Mouse (Mus musculus) layer of hippocampus, adult 9-11 months (tissue): Measurements from ENCODE around the gene Diras2.
"Not testable (repeated sequence)": the region's sequence is repeated elsewhere in the genome, so short reads cannot be mapped to it uniquely, and the experiment has no call there.

Experiments used
- DNase-seq: peaks from one replicate; pipeline ENCODE4 v3.0.0; 2022

Diras2 gene

DNA sequence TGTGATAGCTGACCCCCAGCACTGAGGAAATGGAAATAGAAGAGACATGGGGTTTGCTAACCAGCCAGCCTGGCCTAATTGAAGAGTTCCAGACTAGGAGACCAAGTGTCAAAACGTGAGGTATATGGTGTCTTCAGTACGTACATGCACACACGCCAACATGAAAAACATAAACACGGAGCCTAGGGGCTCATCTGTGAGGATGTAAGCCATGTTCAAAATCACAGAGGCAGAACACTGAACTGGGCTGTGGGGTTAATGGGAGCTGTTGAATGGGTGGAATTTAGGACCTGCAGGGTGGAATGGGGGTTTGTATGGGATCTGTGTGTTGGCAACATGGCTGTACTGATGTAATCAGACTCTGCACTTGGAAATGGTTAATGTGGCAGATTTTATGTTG, 14.5 kb downstream of the Diras2 start:
- DNase-seq: no peak

DNA sequence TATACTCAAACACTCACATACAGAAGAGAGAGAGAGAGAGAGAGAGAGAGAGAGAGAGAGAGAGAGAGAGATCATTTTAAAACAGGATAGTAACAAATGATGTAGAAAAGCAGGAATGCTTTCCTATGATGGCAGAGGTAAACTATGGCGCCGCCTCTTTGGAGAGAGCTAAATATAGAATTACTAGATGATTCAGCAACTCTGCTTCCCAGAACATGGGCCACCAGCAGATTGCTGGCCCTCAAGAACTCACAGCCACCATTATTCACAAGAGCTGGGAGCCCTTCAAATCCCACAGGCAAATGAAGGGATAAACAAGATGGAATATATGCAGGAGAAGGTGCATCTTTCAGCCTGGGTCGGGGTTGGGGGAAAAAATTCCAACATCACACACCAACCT, 15.0 kb downstream of the Diras2 start:
- DNase-seq: no peak

DNA sequence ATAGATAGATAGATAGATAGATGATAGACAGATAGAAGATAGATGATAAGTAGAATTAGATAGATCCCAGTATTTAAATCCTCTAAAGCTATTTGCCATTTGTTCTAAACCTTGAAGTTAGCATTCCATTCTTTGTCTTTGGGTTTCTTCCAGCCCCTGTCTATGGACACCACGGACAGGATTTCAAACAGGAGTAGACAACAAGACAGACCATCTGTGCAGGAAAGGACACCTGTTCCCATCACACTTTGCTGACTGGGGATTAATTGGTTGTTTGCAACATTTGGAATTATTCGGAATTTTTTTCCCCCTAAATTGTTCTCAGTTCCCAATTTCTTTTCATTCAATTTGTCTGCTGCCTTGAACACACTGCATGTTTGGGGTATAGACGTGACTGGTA, 17.5 kb downstream of the Diras2 start:
- DNase-seq: no peak

GRCm38 (mm10) chr13:52512356-52512755, 18.7 kb downstream of the Diras2 start:
- no peak for DNase-seq

- no peak for DNase-seq
These were observed 20.8 kb downstream of the Diras2 start for GRCm38 (mm10) chr13:52510172-52510880.

GRCm38 (mm10) chr13:52507460-52508293, 23.4 kb downstream of the Diras2 start:
- DNase-seq: no peak

DNA sequence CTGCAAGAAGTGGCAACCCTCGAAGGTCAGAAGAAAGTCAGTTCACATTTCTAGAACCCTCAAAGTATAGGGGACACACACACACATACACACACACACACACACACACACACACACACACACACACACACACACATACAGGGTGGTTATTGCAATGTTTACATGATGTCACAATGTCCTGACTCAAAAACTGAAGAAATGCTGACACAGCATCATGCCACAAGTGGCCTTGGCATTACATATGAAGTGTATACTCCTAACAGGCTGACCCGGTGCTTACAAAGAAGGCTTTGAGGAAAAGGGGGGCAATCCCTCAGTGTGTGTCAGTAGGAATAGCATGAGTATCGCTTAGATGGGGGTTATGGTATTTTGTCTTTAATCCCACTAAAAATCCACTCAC, 24.3 kb downstream of the Diras2 start:
- DNase-seq: not testable (repeated sequence)

DNA sequence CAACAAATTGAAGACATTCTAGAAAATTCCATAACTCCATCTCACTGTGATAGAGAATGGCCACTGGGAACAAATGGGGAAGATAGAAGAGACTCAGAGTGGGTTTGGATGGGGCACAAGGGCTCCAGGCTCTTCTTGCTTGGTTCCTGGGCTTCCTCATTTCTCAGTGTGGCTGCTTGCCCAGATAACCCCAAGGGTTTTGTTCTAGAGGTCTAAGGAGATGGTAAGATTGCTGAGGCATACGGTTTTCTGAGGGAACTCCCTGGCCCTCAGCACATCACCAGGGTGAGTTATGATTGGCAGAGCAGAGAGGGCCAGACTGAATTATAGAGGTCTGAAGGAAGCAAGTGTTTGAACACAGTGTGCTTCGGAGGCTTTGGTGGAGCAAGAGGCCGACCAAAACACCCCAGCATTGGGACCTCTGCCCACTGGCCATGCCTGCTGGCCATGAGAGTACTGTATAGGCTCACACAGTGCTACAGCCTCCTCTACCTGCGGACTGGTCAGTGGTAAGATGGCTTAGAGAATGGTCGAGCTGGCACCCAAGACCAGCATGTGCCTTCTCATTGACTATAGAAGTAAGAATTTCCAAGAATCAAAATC, 25.3 kb downstream of the Diras2 start:
- DNase-seq: not testable (repeated sequence)

DNA sequence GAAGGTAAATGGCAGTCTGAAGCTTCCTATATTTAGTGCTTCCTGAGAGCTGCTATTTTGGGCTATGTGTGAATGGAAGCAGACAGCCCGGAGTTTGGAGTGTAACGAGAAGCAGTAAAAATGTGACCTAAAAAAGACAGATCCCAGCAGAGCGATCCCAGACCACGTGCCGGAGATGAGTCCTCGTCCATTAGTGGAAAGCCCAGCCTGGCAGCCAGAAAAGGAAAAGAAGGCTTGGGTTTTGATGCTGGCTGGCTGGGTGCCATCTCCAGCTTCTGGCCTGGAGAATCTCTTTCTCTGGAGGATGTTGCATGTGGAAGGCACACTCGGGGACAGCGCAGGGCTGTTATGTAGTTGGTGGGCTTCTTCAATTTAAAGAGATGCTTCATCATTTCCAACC, 29.4 kb downstream of the Diras2 start:
- DNase-seq: peak; percentile 68

- DNase-seq: no peak
These were observed 34.0 kb downstream of the Diras2 start for GRCm38 (mm10) chr13:52497029-52497550.

- no peak for DNase-seq
These were observed 42.3 kb downstream of the Diras2 start for GRCm38 (mm10) chr13:52488821-52489220.

- DNase-seq: no peak
These were observed 47.0 kb downstream of the Diras2 start for GRCm38 (mm10) chr13:52484064-52484463.

- peak; percentile 56 for DNase-seq
These were observed 49.3 kb downstream of the Diras2 start for GRCm38 (mm10) chr13:52481786-52482185.

- no peak for DNase-seq
These were observed 51.9 kb downstream of the Diras2 start for GRCm38 (mm10) chr13:52479146-52479545.

DNA sequence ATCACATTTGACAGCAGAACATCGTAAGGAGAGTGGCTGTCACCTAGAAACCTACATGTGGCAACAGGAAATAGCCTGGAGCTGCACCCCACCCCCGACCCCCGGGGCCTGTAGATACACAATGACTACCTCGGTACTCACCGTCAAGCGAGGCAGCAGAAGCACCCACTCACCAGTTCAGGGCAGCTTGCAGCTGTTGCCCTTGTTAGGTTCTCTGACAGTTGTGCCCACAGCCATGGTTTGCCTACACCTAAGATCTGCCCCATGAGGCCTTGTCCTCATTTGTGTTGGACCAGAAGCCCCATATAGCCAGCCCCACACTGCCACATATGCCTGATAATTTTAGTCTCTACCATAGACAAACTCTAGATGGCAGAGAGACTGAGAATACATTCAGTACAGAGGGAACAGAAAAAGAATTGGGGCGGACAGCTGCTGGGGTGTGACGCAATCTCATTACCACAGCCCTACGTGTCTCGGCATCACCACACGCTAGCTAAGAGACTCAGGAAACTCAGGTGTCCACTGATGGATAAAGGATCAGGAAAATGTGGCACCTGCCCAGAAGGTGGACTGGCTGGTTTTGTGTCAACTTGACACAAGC, 54.0 kb downstream of the Diras2 start:
- DNase-seq: no peak

DNA sequence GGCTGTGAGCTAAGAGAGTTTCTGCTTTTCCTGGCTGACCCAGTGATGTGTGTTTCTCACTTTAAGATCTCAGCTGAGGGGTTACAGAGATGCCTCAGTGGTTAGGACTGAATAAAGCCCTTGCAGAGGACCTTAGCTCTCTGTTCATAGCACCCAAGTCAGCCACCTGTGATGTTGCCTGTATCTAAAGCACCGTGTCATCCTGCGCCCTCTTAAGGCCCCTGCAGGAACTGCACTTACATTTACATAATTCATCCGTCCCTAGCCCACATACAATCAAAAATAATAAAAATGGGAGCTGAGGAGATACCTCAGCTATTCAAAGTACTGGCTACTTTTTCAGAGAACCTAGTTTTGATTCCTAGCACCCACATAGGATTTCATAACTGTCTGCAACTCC, 54.9 kb downstream of the Diras2 start:
- no peak for DNase-seq

- no peak for DNase-seq
These were observed 55.8 kb downstream of the Diras2 start for GRCm38 (mm10) chr13:52475264-52475663.

GRCm38 (mm10) chr13:52474807-52475206, 56.3 kb downstream of the Diras2 start:
- DNase-seq: no peak

- peak; percentile 47 for DNase-seq
These were observed 61.0 kb downstream of the Diras2 start for GRCm38 (mm10) chr13:52469795-52470690.

DNA sequence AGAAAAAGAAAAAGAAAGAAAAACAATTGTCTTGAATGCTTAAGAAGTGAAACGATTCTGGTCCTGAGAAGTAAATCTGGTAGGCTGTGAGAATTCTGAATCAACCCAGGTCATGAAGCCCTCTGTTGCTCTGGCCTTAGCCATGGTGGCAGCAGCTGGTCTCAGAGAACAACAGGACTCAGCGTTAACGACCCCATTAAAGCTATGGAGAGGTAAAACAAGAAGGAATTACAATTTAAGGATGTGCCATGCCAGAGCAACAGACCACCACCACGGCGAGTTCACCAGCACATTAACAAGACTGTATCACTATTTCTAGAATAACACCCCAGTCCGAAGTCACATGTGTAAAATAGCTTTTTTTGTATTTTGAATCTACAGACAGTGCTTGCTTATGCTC, 65.9 kb downstream of the Diras2 start:
- no peak for DNase-seq

- no peak for DNase-seq
These were observed 71.1 kb downstream of the Diras2 start for GRCm38 (mm10) chr13:52459982-52460381.

GRCm38 (mm10) chr13:52457889-52458324, 73.2 kb downstream of the Diras2 start:
- DNase-seq: peak; percentile 80
